Mouse (Mus musculus) heart, embryonic 11.5 days (tissue): ENCODE measurements around the gene Pld1. TPM values are rescaled to one million over a fixed set of nuclear protein-coding genes. Genes with fewer than 3 reads are reported as not detected.

ENCODE experiments used
- ATAC-seq: fragments of 200-750 bp; cut with Nextera tagmentation; replicated peaks from 2 replicates; pipeline ENCODE4 v1.8.0; 2017; ENCODE audit warnings: moderate library complexity; ENCODE audit not compliant: insufficient number of reproducible peaks, low FRiP score, low TSS enrichment
- H3K27ac ChIP-seq: fragments of 300-500 bp; sonication (generic); 2 replicates; pipeline ENCODE4 v1.5.1; 2014; ENCODE audit warnings: mild to moderate bottlenecking, low read depth, low read length
- H3K27me3 ChIP-seq: fragments of 300-500 bp; sonication (generic); 2 replicates; pipeline ENCODE4 v1.6.1; 2014; ENCODE audit warnings: mild to moderate bottlenecking, low read length, mixed read lengths; ENCODE audit not compliant: control insufficient read depth, insufficient read depth
- H3K36me3 ChIP-seq: fragments of 300-500 bp; sonication (generic); 2 replicates; pipeline ENCODE4 v1.6.1; 2014; ENCODE audit warnings: mild to moderate bottlenecking, low read length, moderate library complexity, mixed read lengths; ENCODE audit not compliant: control insufficient read depth, insufficient read depth
- H3K4me1 ChIP-seq: fragments of 300-500 bp; sonication (generic); 2 replicates; pipeline ENCODE4 v1.6.1; 2014; ENCODE audit warnings: low read length; ENCODE audit not compliant: control insufficient read depth, insufficient read depth
- H3K4me2 ChIP-seq: fragments of 300-500 bp; sonication (generic); 2 replicates; pipeline ENCODE4 v1.6.1; 2014; ENCODE audit warnings: mild to moderate bottlenecking, moderate library complexity
- H3K4me3 ChIP-seq: fragments of 300-500 bp; sonication (generic); 2 replicates; pipeline ENCODE4 v1.5.1; 2014; ENCODE audit warnings: low read depth, low read length
- H3K9ac ChIP-seq: fragments of 300-500 bp; sonication (generic); 2 replicates; pipeline ENCODE4 v1.6.1; 2014; ENCODE audit warnings: mild to moderate bottlenecking, low read depth, low read length, moderate library complexity
- H3K9me3 ChIP-seq: fragments of 300-500 bp; sonication (generic); replicated peaks from 2 replicates; pipeline ENCODE4 v1.6.1; 2016; ENCODE audit warnings: low read length; ENCODE audit not compliant: control insufficient read depth
- WGBS: fragments of 180-500 bp; shearing (Covaris S2); extraction: QIAGEN DNeasy Blood & Tissue Kit; methylation state at CpG from one replicate; pipeline ENCODE4 v1.1.7; 2014; ENCODE audit not compliant: insufficient replicate concordance; 5-methylcytosine and 5-hydroxymethylcytosine counted together
- polyA plus RNA-seq: library from polyadenylated mRNA; unstranded; fragments of >200 nt; fragmentation: Nextera tagmentation; extraction: Ambion mirVana; gene quantifications from 2 replicates; pipeline ENCODE4 v1.2.1, GENCODE M21; 2014

Gene Pld1
- polyA plus RNA-seq, 1 experiment from 2014 or later = 5.9 TPM

GRCm38 (mm10) chr3:28093684-28094302, 155.3 kb downstream of the Pld1 start:
- WGBS = 57% methylated on average over 9 of the region's 9 CpGs

GRCm38 (mm10) chr3:28095451-28095850, 157.0 kb downstream of the Pld1 start:
- WGBS = 90% methylated on average over 9 of the region's 9 CpGs
- Histone ChIP-seq H3K27me3 (no peaks in the 10 kb centered on the region), H3K36me3 (peaks cover 10% of the 10 kb centered on the region; the same call in 1 of the 2 replicates), H3K9ac (no peak overlapping the region), H3K4me1 (peaks cover 15% of the 10 kb centered on the region), H3K4me2 (no peak overlapping the region), H3K4me3 (no peak overlapping the region), H3K27ac (no peak overlapping the region), H3K9me3 (no peaks in the 10 kb centered on the region)
- no peak for ATAC-seq

More at GRCm38 (mm10) chr3:28093684-28094302, 155.3 kb downstream of the Pld1 start:
- no peak for ATAC-seq
- H3K4me2 ChIP-seq = no peak overlapping the region
- H3K9ac ChIP-seq = no peak overlapping the region
- H3K4me1 ChIP-seq = peaks cover 15% of the 10 kb centered on the region
- H3K27ac ChIP-seq = no peak overlapping the region
- no peak overlapping the region for H3K4me3 ChIP-seq
- no peaks in the 10 kb centered on the region for H3K27me3 ChIP-seq
- peaks cover 10% of the 10 kb centered on the region; the same call in 1 of the 2 replicates for H3K36me3 ChIP-seq
- H3K9me3 ChIP-seq = no peaks in the 10 kb centered on the region

- Histone ChIP-seq H3K9me3 (no peaks in the 10 kb centered on the region), H3K36me3 (peaks cover 10% of the 10 kb centered on the region; the same call in 1 of the 2 replicates), H3K4me3 (no peak overlapping the region), H3K27ac (no peak overlapping the region), H3K4me1 (no peaks in the 10 kb centered on the region), H3K27me3 (no peaks in the 10 kb centered on the region), H3K9ac (no peak overlapping the region), H3K4me2 (no peak overlapping the region)
- WGBS = 87% methylated on average over 9 of the region's 9 CpGs
- ATAC-seq = no peak
Measured at GRCm38 (mm10) chr3:28099175-28099574, 160.7 kb downstream of the Pld1 start.

DNA sequence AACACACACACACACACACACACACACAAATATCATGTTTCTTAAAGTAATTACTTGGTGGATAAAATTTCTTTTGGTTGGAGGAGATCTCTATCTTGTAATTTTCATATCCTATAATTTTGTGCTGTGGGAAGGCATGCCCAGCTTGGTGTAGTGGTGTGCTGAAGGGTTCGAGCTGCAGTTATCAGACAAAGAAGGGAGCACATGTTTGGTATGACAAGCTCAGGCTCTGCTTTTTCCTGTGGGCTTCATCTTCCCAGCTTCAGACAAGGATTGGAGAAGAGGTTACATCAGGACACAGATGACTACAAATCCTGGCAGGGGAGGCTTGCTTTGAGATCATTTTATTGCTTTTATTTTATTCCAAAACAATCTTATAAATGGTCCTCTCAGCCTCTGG, 166.5 kb downstream of the Pld1 start:
- Histone ChIP-seq H3K27ac (no peak overlapping the region), H3K9me3 (no peaks in the 10 kb centered on the region), H3K9ac (no peak overlapping the region), H3K27me3 (no peaks in the 10 kb centered on the region), H3K4me1 (no peaks in the 10 kb centered on the region), H3K36me3 (no peaks in the 10 kb centered on the region), H3K4me3 (no peak overlapping the region), H3K4me2 (no peak overlapping the region)
- ATAC-seq = no peak
- 45% methylated on average over 1 of the region's 1 CpGs for WGBS

DNA sequence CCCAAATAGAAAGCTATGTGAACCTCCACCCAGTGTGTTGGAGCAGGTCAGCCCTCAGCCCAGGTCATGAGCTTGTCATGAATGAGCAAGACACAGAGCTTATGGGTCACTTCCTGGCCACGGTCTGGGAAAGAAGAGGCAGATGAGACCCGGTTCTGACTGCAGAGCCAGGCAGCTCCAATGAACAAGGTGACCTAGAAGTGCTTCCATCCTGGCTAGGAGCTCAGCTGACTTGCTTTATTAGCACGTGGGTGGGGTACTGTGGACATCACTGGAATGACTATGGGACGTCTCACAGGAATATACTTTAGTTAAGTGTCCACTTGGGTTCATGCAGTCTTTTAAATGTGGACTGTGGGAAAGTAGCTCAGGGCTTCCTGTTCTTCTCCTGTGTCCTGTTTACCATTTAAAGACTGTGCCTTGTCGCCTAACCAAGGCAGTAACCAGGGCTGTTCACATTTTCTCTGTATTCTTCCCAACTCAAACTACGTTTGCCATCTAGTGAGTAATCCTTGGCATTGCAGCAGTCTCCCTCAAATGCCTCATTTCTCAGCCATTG, 169.0 kb downstream of the Pld1 start:
- H3K4me1 ChIP-seq = peaks cover 6% of the 10 kb centered on the region
- no peak overlapping the region for H3K9ac ChIP-seq
- ATAC-seq = no peak
- no peaks in the 10 kb centered on the region for H3K36me3 ChIP-seq
- H3K4me3 ChIP-seq = no peak overlapping the region
- H3K4me2 ChIP-seq = no peak overlapping the region
- no peaks in the 10 kb centered on the region for H3K27me3 ChIP-seq
- WGBS = 37% methylated on average over 6 of the region's 6 CpGs
- no peak overlapping the region for H3K27ac ChIP-seq
- no peaks in the 10 kb centered on the region for H3K9me3 ChIP-seq

GRCm38 (mm10) chr3:28111516-28111915, 173.0 kb downstream of the Pld1 start:
- no peak overlapping the region for H3K9ac ChIP-seq
- no peak for ATAC-seq
- no peak overlapping the region for H3K4me2 ChIP-seq
- H3K4me3 ChIP-seq = no peak overlapping the region
- 31% methylated on average over 5 of the region's 5 CpGs for WGBS
- H3K4me1 ChIP-seq = peaks cover 8% of the 10 kb centered on the region
- H3K36me3 ChIP-seq = no peaks in the 10 kb centered on the region
- H3K27ac ChIP-seq = no peak overlapping the region
- H3K9me3 ChIP-seq = no peaks in the 10 kb centered on the region
- no peaks in the 10 kb centered on the region for H3K27me3 ChIP-seq

DNA sequence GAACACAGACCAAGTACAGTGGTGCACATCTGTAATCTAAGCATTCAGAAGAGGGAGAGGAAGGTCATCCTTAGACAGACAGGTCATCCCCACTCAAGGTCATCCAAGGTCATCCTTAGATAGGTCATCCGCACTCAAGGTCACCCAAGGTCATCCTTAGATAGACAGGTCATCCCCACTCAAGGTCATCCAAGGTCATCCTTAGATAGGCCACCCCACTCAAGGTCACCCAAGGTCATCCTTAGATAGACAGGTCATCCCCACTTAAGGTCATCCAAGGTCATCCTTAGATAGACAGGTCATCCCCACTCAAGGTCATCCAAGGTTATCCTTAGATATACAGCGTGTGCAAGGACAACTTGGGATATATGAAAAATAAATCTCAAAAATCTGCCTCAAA, 175.4 kb downstream of the Pld1 start:
- Histone ChIP-seq H3K9ac (no peak overlapping the region), H3K9me3 (no peaks in the 10 kb centered on the region), H3K36me3 (no peaks in the 10 kb centered on the region), H3K4me1 (peaks cover 8% of the 10 kb centered on the region), H3K27ac (no peak overlapping the region), H3K4me3 (no peak overlapping the region), H3K4me2 (no peak overlapping the region), H3K27me3 (no peaks in the 10 kb centered on the region)
- 87% methylated on average over 2 of the region's 2 CpGs for WGBS
- no peak for ATAC-seq

DNA sequence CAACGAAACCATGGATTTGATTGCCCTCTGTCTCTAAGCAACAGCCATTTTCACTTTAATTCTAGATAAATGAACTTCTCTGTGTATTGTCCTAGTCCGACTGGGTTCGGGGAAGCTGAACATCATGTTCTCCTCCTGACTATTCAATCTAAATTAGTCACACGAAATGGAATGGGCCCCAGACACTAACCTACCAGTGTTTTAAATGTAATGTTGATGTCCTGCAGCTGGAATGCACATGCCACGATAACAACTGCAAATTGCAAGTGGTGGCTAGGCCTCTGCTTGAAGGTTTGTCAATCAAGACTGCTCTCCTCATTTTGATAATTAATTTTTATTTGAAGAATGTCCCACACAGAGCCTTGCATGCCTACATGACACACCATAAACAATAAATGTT, 203.2 kb downstream of the Pld1 start:
- Histone ChIP-seq H3K27ac (no peak overlapping the region), H3K9me3 (no peaks in the 10 kb centered on the region), H3K27me3 (no peaks in the 10 kb centered on the region), H3K4me3 (no peak overlapping the region), H3K4me1 (no peaks in the 10 kb centered on the region), H3K9ac (no peak overlapping the region), H3K36me3 (no peaks in the 10 kb centered on the region), H3K4me2 (no peak overlapping the region)
- WGBS = 81% methylated on average over 5 of the region's 5 CpGs
- ATAC-seq = no peak

DNA sequence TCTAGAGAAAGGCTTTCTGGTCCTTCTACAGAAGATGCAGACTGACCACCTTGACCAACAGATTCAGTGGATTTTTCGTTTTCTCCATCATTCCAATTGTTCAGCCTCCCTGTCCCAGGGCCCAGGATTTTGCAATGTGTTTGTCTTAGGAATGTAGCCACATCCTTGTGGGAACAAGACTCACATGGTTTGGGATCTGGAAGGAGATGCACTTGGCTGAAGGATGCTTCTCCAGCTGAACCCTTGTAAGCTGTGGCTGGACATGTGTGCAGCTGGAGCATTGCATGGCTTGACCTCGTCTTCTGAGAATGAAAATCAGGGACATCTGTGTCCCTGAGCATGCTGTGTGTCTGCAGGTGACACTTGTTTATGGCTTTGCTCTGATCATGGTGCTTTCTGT, 203.6 kb downstream of the Pld1 start:
- no peak overlapping the region for H3K27ac ChIP-seq
- no peak overlapping the region for H3K9ac ChIP-seq
- ATAC-seq = no peak
- no peak overlapping the region for H3K4me3 ChIP-seq
- no peaks in the 10 kb centered on the region for H3K27me3 ChIP-seq
- H3K4me1 ChIP-seq = no peaks in the 10 kb centered on the region
- no peak overlapping the region for H3K4me2 ChIP-seq
- no peaks in the 10 kb centered on the region for H3K36me3 ChIP-seq
- H3K9me3 ChIP-seq = no peaks in the 10 kb centered on the region
- WGBS = 71% methylated on average over 2 of the region's 2 CpGs
